ENCODE assay signal across 14 mouse cellular contexts in genomic region chr12:17471405-17471804, GRCm38 (mm10).
A peak's percentile ranks its signal among the peaks of the same experiment; 100 is the strongest.
DNase-seq lines count a peak whose midpoint lies in the region; ATAC-seq lines count a peak whose summit lies in the region.
"Had no signal": no experiment of that assay in that cellular context is flagged by ENCODE, and none has a peak within 500 bp of the region (broad histone marks: within the 10 kb centered on the region; RNA-seq: fewer than 3 reads in every experiment).

No protein-coding gene starts in this region.

- 80% methylated on average over 1 of the region's 1 CpGs for WGBS in heart, embryonic 10.5 days
- WGBS in hindbrain, embryonic 10.5 days = 98% methylated on average over 1 of the region's 1 CpGs

- ATAC-seq in activated CD4-positive, CD25-positive, alpha-beta regulatory T cell, adult 4 months = peak; percentile 97

- intact Hi-C loops in left cerebral cortex, postnatal 4 days (cut with DNase I) = no loop called here

- no peak overlapping the region for H3K4me3 ChIP-seq in heart, embryonic 10.5 days
- no peak overlapping the region for H3K4me3 ChIP-seq in hindbrain, embryonic 10.5 days
- H3K4me3 ChIP-seq: embryonic facial prominence, embryonic 10.5 days; limb, embryonic 13.5 days had no signal

- H3K36me3 ChIP-seq in heart, embryonic 10.5 days = no peaks in the 10 kb centered on the region
- H3K36me3 ChIP-seq in hindbrain, embryonic 10.5 days = no peaks in the 10 kb centered on the region
- H3K36me3 ChIP-seq: embryonic facial prominence, embryonic 10.5 days; limb, embryonic 13.5 days had no signal

- H3K9me3 ChIP-seq in heart, embryonic 10.5 days = no peaks in the 10 kb centered on the region
- H3K9me3 ChIP-seq in hindbrain, embryonic 10.5 days = no peaks in the 10 kb centered on the region
- H3K9me3 ChIP-seq: embryonic facial prominence, embryonic 10.5 days; limb, embryonic 13.5 days had no signal

- peaks cover 18% of the 10 kb centered on the region; the same call in 1 of the 2 replicates for H3K4me1 ChIP-seq in heart, embryonic 10.5 days
- H3K4me1 ChIP-seq in hindbrain, embryonic 10.5 days (replicated peaks) = no peaks in the 10 kb centered on the region
- H3K4me1 ChIP-seq: limb, embryonic 13.5 days had no signal

- H3K27ac ChIP-seq in heart, embryonic 10.5 days = no peak overlapping the region
- H3K27ac ChIP-seq in hindbrain, embryonic 10.5 days = no peak overlapping the region
- H3K27ac ChIP-seq: embryonic facial prominence, embryonic 10.5 days; limb, embryonic 13.5 days had no signal

- peaks cover 6% of the 10 kb centered on the region; the same call in 1 of the 2 replicates for H3K27me3 ChIP-seq in heart, embryonic 10.5 days (ENCODE audit: insufficient read depth, poor library complexity, severe bottlenecking)
- no peaks in the 10 kb centered on the region for H3K27me3 ChIP-seq in hindbrain, embryonic 10.5 days (ENCODE audit: insufficient read depth, poor library complexity, severe bottlenecking)
- H3K27me3 ChIP-seq: limb, embryonic 13.5 days had no signal

- DNase-seq in heart, embryonic 10.5 days (ENCODE audit: low spot score) = peak; percentile 58
- no peak for DNase-seq in heart, adult 9 months (ENCODE audit: low spot score in 2 of 2)
- DNase-seq in 416B (ENCODE audit: low read depth) = peak; percentile 8
- DNase-seq in kidney, postnatal 25 days = peak; percentile 21 to 49
- DNase-seq in left cerebral cortex, postnatal 4 days = no peak
- DNase-seq in left cerebral cortex, adult 18-20 months (ENCODE audit: low spot score in 2 of 2) = no peak
- no peak for DNase-seq in hindbrain, embryonic 10.5 days (ENCODE audit: low spot score)
- DNase-seq: cerebellum, adult 18-20 months; heart, adult 11 months; heart, postnatal 14 days; lung, adult 2 months had no signal

Comparison
In these comparisons a context has a peak if more than half of its experiments do, and no peak if none do; other contexts are left out.
1. DNase-seq: peak in heart, embryonic 10.5 days (single experiment), 416B (single experiment) and kidney, postnatal 25 days (2 of 2); none in heart, adult 9 months (0 of 2), left cerebral cortex, postnatal 4 days (single experiment), left cerebral cortex, adult 18-20 months (0 of 2) and hindbrain, embryonic 10.5 days (single experiment).